Mouse (Mus musculus) liver, embryonic 15.5 days (tissue): ENCODE data around the gene 4930402F06Rik. TPM values are rescaled to one million over a fixed set of nuclear protein-coding genes. Genes with fewer than 3 reads are reported as not detected.
A peak's percentile ranks its signal among the peaks of the same experiment; 100 is the strongest.

ENCODE experiments used
- ATAC-seq: fragments of 200-750 bp; cut with Nextera tagmentation; 2 replicates; pipeline ENCODE4 v1.8.0; 2017; ENCODE audit warnings: moderate number of reproducible peaks, mild to moderate bottlenecking, moderate library complexity; ENCODE audit not compliant: insufficient read depth
- H3K27ac ChIP-seq: fragments of 300-500 bp; sonication (generic); replicated peaks from 2 replicates; pipeline ENCODE4 v1.5.1; 2015; ENCODE audit warnings: mild to moderate bottlenecking, inconsistent platforms
- H3K27me3 ChIP-seq: fragments of 300-500 bp; sonication (generic); 2 replicates; pipeline ENCODE4 v1.6.1; 2015; ENCODE audit warnings: mild to moderate bottlenecking, inconsistent platforms
- H3K36me3 ChIP-seq: fragments of 300-500 bp; sonication (generic); replicated peaks from 2 replicates; pipeline ENCODE4 v1.6.1; 2015; ENCODE audit warnings: moderate library complexity, mild to moderate bottlenecking, inconsistent platforms
- H3K4me1 ChIP-seq: fragments of 300-500 bp; sonication (generic); replicated peaks from 2 replicates; pipeline ENCODE4 v1.6.1; 2015; ENCODE audit warnings: inconsistent platforms
- H3K4me2 ChIP-seq: fragments of 300-500 bp; sonication (generic); 2 replicates; pipeline ENCODE4 v1.6.1; 2015; ENCODE audit warnings: moderate library complexity, mild to moderate bottlenecking, inconsistent platforms
- H3K4me3 ChIP-seq: fragments of 300-500 bp; sonication (generic); replicated peaks from 2 replicates; pipeline ENCODE4 v1.5.1; 2015; ENCODE audit warnings: mild to moderate bottlenecking, inconsistent platforms
- H3K9ac ChIP-seq: fragments of 300-500 bp; sonication (generic); 2 replicates; pipeline ENCODE4 v1.6.1; 2015; ENCODE audit warnings: moderate library complexity, mild to moderate bottlenecking, inconsistent platforms
- H3K9me3 ChIP-seq: fragments of 300-500 bp; sonication (generic); replicated peaks from 2 replicates; pipeline ENCODE4 v1.6.1; 2016; ENCODE audit warnings: inconsistent platforms
- WGBS: fragments of 180-500 bp; shearing (Covaris S2); methylation state at CpG from one replicate; pipeline ENCODE4 v1.1.7; 2015; ENCODE audit warnings: mixed read lengths; ENCODE audit not compliant: insufficient replicate concordance; 5-methylcytosine and 5-hydroxymethylcytosine counted together
- polyA plus RNA-seq: library from polyadenylated mRNA; unstranded; fragments of >200 nt; fragmentation: Nextera tagmentation; extraction: Ambion mirVana; gene quantifications from 2 replicates; pipeline ENCODE4 v1.2.1, GENCODE M21; 2015

4930402F06Rik gene
- polyA plus RNA-seq, 1 experiment from 2014 or later: not detected

- H3K36me3 ChIP-seq: peaks cover 46% of the 10 kb centered on the region
- H3K27ac ChIP-seq: peak overlapping the region; percentile 14; the same call in 1 of the 2 replicates
- H3K27me3 ChIP-seq: no peaks in the 10 kb centered on the region
- no peak for ATAC-seq
- H3K4me3 ChIP-seq: no peak overlapping the region
- no peak overlapping the region for H3K4me2 ChIP-seq
- H3K4me1 ChIP-seq: peaks cover 58% of the 10 kb centered on the region
- 10% methylated on average over 1 of the region's 1 CpGs for WGBS
- H3K9me3 ChIP-seq: no peaks in the 10 kb centered on the region
- H3K9ac ChIP-seq: no peak overlapping the region
Observed at GRCm38 (mm10) chr2:35417231-35417630, 20.3 kb upstream of the 4930402F06Rik start.

- WGBS: 61% methylated on average over 6 of the region's 6 CpGs
- H3K27ac ChIP-seq: peak overlapping the region; percentile 14; the same call in 1 of the 2 replicates
- H3K9ac ChIP-seq: no peak overlapping the region
- no peak overlapping the region for H3K4me3 ChIP-seq
- no peaks in the 10 kb centered on the region for H3K27me3 ChIP-seq
- peaks cover 43% of the 10 kb centered on the region for H3K36me3 ChIP-seq
- no peak overlapping the region for H3K4me2 ChIP-seq
- H3K9me3 ChIP-seq: no peaks in the 10 kb centered on the region
- no peak for ATAC-seq
- H3K4me1 ChIP-seq: peaks cover 50% of the 10 kb centered on the region
Observed at GRCm38 (mm10) chr2:35416473-35416872, 19.5 kb upstream of the 4930402F06Rik start.

DNA sequence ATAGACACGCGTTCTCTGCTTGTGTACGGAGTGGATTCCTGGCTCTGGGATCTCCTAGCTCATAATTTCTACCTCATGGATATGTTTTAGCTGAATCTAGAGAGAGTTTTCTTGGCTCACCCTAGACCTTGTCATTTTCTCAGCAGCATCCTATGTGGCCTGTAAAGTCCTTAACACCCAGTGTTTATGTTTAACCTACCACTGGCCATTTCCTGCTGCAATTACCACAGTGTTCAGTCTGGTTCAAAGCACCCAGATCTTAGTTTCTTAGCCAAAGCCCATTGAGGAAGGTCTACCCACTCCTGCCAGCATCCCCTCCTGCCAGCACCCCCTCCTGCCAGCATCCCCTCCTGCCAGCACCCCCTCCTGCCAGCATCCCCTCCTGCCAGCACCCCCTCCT lies 15.8 kb upstream of the 4930402F06Rik start:
- no peak overlapping the region for H3K4me3 ChIP-seq
- ATAC-seq: no peak
- H3K9me3 ChIP-seq: no peaks in the 10 kb centered on the region
- H3K9ac ChIP-seq: no peak overlapping the region
- no peaks in the 10 kb centered on the region for H3K27me3 ChIP-seq
- WGBS: 89% methylated on average over 3 of the region's 3 CpGs
- H3K36me3 ChIP-seq: peaks cover 43% of the 10 kb centered on the region
- H3K27ac ChIP-seq: no peak overlapping the region
- H3K4me1 ChIP-seq: peaks cover 15% of the 10 kb centered on the region
- no peak overlapping the region for H3K4me2 ChIP-seq

DNA sequence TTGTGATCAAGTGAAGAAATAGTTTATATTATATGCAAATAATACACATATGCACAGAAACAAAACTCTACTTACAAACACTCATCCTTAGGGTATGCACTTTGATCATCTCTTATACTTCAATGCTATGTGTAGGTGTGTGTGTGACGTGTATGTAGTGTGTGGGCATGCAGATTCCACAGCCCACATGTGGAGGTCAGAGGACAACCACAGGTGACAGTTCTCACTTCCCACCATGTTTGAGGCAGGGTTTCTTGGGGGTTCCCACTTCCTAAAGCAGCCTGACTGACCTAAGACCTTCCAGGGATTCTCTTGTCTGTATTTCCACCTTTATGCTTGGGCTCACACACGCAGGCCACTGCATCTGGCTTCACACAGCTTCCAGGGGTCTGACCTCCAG lies 15.3 kb upstream of the 4930402F06Rik start:
- peaks cover 49% of the 10 kb centered on the region for H3K36me3 ChIP-seq

DNA sequence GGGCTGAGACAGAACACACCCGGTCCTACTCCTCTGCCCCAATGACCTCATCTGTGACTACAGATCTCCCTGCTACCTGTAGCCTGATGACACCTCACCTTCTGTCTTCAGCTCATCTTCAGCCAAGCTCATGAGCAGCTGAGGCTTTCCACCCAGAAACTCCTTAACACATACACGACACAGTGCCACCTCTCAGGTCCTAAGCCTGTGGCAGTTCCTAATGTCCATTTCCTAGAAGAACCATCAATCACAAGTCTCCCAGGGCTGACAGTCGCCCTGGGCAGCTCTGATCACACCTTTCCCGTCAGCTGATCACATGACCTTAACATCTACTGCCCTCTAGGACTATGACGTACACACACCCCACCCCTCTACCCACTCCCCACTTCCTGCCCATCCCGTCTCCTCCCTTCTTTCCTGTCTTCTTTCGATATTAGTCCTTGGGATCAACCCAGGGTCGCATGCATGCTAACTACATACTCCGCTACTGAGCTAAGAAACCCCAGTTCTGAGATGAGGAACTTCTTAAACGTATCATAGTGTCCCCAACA lies 14.7 kb upstream of the 4930402F06Rik start:
- H3K9me3 ChIP-seq: no peaks in the 10 kb centered on the region
- peaks cover 4% of the 10 kb centered on the region for H3K4me1 ChIP-seq
- H3K27ac ChIP-seq: no peak overlapping the region
- ATAC-seq: no peak
- no peak overlapping the region for H3K4me3 ChIP-seq
- WGBS: 62% methylated on average over 10 of the region's 10 CpGs
- H3K27me3 ChIP-seq: no peaks in the 10 kb centered on the region
- no peak overlapping the region for H3K9ac ChIP-seq
- H3K4me2 ChIP-seq: no peak overlapping the region
- H3K36me3 ChIP-seq: peaks cover 53% of the 10 kb centered on the region

More for the DNA sequence above, 15.3 kb upstream of the 4930402F06Rik start:
- H3K4me3 ChIP-seq: no peak overlapping the region
- no peak overlapping the region for H3K9ac ChIP-seq
- H3K4me2 ChIP-seq: no peak overlapping the region
- WGBS: 80% methylated on average over 2 of the region's 2 CpGs
- H3K27me3 ChIP-seq: no peaks in the 10 kb centered on the region
- no peak for ATAC-seq
- H3K27ac ChIP-seq: no peak overlapping the region
- peaks cover 9% of the 10 kb centered on the region for H3K4me1 ChIP-seq
- H3K9me3 ChIP-seq: no peaks in the 10 kb centered on the region

- 76% methylated on average over 6 of the region's 6 CpGs for WGBS
- Histone ChIP-seq H3K4me3 (no peak overlapping the region), H3K36me3 (peaks cover 62% of the 10 kb centered on the region), H3K27ac (no peak overlapping the region), H3K9ac (no peak overlapping the region), H3K9me3 (no peaks in the 10 kb centered on the region), H3K4me1 (peaks cover 3% of the 10 kb centered on the region; the same call in 1 of the 2 replicates), H3K27me3 (no peaks in the 10 kb centered on the region), H3K4me2 (no peak overlapping the region)
- ATAC-seq: no peak
Observed at GRCm38 (mm10) chr2:35409466-35409865, 12.5 kb upstream of the 4930402F06Rik start.

- peaks cover 3% of the 10 kb centered on the region; the same call in 1 of the 2 replicates for H3K4me1 ChIP-seq
- H3K4me2 ChIP-seq: no peak overlapping the region
- H3K36me3 ChIP-seq: peaks cover 60% of the 10 kb centered on the region
- no peak overlapping the region for H3K9ac ChIP-seq
- ATAC-seq: no peak; the same call in 1 of the 2 replicates
- no peaks in the 10 kb centered on the region for H3K27me3 ChIP-seq
- H3K27ac ChIP-seq: 0 out of 2 replicates have a peak overlapping the region, but pooled peaks have one; percentile 3
- H3K4me3 ChIP-seq: no peak overlapping the region
- no peaks in the 10 kb centered on the region for H3K9me3 ChIP-seq
- WGBS: 60% methylated on average over 5 of the region's 5 CpGs
Observed at GRCm38 (mm10) chr2:35408409-35409110, 11.6 kb upstream of the 4930402F06Rik start.

- Histone ChIP-seq H3K36me3 (peaks cover 62% of the 10 kb centered on the region), H3K9me3 (no peaks in the 10 kb centered on the region), H3K4me2 (no peak overlapping the region), H3K4me1 (peaks cover 3% of the 10 kb centered on the region; the same call in 1 of the 2 replicates), H3K27me3 (no peaks in the 10 kb centered on the region), H3K9ac (no peak overlapping the region), H3K27ac (no peak overlapping the region), H3K4me3 (no peak overlapping the region)
- no peak for ATAC-seq
- WGBS: 78% methylated on average over 7 of the region's 7 CpGs
Observed at GRCm38 (mm10) chr2:35407878-35408277, 10.9 kb upstream of the 4930402F06Rik start.

DNA sequence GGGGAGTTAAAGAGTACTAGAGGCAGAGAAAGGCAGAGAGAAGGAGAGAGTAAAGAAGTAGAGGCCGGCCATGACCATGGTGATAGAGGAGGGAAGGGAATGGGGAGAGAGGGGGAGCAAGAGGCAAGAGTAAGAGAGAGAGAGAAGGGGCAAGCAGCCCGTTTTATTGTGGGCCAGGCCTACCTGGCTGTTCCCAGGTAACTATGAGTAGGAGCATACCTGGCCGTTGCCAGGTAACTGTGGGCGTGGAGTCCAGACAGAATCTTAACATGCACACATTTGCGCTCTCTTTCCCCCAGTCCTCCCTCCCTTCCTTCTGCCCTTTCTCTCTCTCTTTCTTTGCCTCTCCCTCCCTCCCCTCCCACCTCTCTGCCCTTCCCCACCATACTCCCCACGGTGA lies 10.3 kb upstream of the 4930402F06Rik start:
- H3K36me3 ChIP-seq: peaks cover 64% of the 10 kb centered on the region
- H3K9ac ChIP-seq: no peak overlapping the region
- H3K4me3 ChIP-seq: no peak overlapping the region
- WGBS: 70% methylated on average over 6 of the region's 6 CpGs
- H3K4me1 ChIP-seq: peaks cover 3% of the 10 kb centered on the region; the same call in 1 of the 2 replicates
- H3K27me3 ChIP-seq: no peaks in the 10 kb centered on the region
- no peak overlapping the region for H3K4me2 ChIP-seq
- ATAC-seq: no peak
- H3K9me3 ChIP-seq: no peaks in the 10 kb centered on the region
- no peak overlapping the region for H3K27ac ChIP-seq

- Histone ChIP-seq H3K9me3 (no peaks in the 10 kb centered on the region), H3K9ac (no peak overlapping the region), H3K36me3 (peaks cover 66% of the 10 kb centered on the region), H3K4me3 (no peak overlapping the region), H3K4me1 (peaks cover 3% of the 10 kb centered on the region; the same call in 1 of the 2 replicates), H3K27me3 (no peaks in the 10 kb centered on the region), H3K27ac (no peak overlapping the region), H3K4me2 (no peak overlapping the region)
- ATAC-seq: no peak
- WGBS: 33% methylated on average over 1 of the region's 1 CpGs
Observed at GRCm38 (mm10) chr2:35406611-35407010, 9.6 kb upstream of the 4930402F06Rik start.

- peaks cover 9% of the 10 kb centered on the region; the same call in 1 of the 2 replicates for H3K4me1 ChIP-seq
- 81% methylated on average over 16 of the region's 16 CpGs for WGBS
- no peak for ATAC-seq
- no peak overlapping the region for H3K27ac ChIP-seq
- H3K36me3 ChIP-seq: peaks cover 41% of the 10 kb centered on the region
- H3K4me2 ChIP-seq: no peak overlapping the region
- no peaks in the 10 kb centered on the region for H3K9me3 ChIP-seq
- no peaks in the 10 kb centered on the region for H3K27me3 ChIP-seq
- H3K9ac ChIP-seq: no peak overlapping the region
- H3K4me3 ChIP-seq: no peak overlapping the region
Observed at GRCm38 (mm10) chr2:35402391-35402790, 5.4 kb upstream of the 4930402F06Rik start.
